Mouse (Mus musculus): Measurements from ENCODE around the gene Hyal6.

The Hyal6 gene

GRCm38 (mm10) chr6:24732945-24733344, at the start of gene Hyal6:
TSS of gene Hyal6 (plus strand) at chr6:24733245.
- DNase-seq (ENCODE audit: low spot score), result no peak

DNA sequence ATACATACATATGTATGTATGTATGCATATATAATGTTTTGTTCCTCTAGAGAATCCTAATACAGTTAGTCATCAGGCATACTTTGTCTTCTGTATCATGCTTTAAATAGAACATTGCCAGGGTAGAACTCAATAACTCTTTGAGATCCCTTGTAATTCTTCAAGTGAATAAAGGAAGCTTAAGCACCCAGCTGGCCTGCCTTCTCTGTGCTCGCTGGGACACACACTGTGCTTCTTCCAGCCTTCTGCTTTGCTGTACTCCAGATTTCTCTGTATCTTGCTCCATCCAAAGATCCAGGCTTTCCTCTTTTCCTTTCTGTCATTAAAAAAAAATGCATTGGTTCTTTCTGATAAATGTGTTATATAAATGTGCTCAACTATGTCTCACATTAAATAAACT, 45.2 kb upstream of the Hyal6 start:
- peak; percentile 29 for DNase-seq (ENCODE audit: low spot score)

DNA sequence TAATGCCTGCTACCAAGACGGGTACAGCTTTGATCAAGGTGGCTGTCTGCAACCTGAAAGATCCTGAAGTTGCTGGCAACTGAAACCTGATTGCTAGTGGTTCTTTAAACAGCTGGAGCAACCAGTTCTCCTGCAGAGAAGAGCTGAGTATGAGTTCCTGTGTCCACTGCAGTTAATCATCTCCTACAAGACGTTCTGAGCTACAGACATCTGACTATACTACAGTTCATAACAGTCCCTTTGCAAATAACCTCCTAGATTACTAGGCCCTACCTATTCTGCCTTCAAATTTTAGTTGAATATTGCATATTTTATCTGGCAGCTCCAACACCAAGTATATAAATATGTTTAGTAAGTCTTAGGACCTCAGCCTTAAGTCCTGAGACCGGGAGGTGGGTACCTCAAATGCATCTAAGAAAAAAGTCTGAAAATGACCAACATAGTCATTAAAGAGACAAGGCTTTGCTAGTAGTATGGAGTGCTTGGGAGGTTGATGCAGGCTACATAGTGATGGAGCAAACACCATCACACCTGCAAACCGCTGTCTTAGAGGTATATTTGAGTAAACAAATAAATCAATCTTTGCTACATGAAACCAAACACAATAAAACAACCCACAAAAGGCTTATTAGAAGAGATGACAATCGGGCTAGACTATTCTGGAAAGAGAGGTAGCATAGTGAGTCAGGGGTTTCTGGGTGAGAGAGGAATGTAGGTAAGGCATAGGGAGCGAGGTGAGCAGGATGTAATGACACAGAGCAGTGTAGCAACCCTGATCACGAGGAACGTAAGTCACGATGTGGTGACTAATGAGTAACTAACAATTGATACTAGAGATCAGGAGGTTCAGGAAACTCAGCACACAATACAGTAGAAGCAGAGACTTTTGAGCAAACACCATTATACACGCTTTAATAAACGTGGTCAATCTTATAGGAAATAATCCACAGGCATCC, 38.3 kb upstream of the Hyal6 start:
- DNase-seq (ENCODE audit: low spot score), result no peak

DNA sequence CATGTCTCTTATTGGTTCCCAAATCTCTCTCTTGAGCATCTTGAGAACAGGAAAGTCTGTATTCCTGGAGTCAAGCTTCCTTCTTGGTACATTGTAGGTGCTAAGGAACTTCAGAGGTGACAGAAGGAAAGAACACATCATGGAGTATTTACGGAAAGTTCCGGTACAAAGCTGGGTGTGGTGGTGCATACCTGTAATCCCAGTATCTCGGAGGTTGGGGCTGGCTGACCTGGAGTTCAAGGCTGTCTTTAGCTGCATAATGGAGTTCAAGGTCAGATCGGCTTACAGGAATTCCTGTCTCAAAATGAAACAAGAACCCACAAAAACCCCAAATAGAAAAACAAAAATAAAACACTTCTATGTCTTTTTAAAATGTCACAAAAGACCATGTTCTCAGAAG, 36.9 kb upstream of the Hyal6 start:
- no peak for DNase-seq (ENCODE audit: low spot score)

- DNase-seq (ENCODE audit: low spot score), result no peak
Measured at GRCm38 (mm10) chr6:24697216-24697615, 35.8 kb upstream of the Hyal6 start.

GRCm38 (mm10) chr6:24707090-24707489, 26.0 kb upstream of the Hyal6 start:
- no peak for DNase-seq (ENCODE audit: low spot score)

- DNase-seq (ENCODE audit: low spot score), result no peak
Measured at GRCm38 (mm10) chr6:24707499-24707898, 25.5 kb upstream of the Hyal6 start.

DNA sequence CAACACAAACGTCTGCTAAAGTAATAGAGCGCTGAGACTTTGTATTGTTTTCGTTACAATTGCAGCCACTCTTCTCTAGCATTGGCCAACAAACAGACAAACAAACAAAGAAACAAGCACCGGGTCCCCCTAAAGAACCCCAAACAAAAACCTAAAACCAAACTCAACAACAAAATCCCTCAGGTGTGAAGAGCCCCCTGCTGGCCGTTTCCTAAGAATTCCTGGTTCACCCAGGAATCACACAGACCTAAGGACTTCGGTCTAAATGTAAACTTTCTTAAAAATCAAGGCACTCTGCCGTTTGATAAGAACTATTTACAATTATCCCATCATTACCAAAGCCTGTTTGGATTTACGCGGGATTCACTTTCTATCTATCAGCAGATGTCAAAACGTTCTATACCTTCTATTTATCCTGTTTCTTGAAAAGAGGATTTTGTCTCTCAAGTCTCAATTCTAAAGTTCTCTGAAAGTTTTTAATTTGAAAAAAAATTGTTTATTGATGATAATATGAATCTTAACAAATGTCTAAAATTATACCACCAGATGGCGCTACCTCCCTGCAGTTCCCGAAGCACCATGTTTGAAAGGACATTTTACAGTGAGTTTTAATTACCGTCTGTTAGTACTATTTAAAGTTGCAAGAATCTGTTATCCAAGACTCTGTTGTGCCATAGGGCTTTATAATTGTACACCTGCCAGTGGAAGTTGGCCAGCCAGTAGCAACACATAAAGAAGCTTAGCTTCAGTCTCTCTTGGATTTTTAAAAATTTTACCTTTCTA, 11.5 kb upstream of the Hyal6 start:
- peak; percentile 48 for DNase-seq (ENCODE audit: low spot score)

- DNase-seq (ENCODE audit: low spot score), result no peak
Measured at GRCm38 (mm10) chr6:24728130-24728529, 4.9 kb upstream of the Hyal6 start.

DNA sequence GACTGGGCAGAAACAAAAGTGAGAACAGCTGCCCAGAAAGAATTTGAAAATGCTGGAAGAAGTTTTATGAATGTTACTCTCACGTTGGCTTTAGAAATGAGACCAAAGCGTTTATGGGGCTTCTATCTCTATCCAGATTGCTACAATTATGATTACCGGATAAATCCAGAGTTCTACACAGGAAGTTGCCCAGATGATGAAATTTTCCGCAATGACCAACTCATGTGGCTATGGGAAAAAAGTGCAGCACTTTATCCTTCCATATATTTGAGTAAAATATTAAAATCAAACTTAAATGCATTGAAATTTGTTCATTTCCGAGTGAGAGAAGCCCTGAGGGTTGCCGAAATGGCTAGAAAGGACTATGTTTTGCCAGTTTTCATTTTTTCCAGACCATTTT, 1.5 kb downstream of the Hyal6 start:
- DNase-seq (ENCODE audit: low spot score), result no peak

- DNase-seq (ENCODE audit: low spot score), result no peak
Measured at GRCm38 (mm10) chr6:24748029-24748428, 15.0 kb downstream of the Hyal6 start, which contains the start of gene Hyal4. TSS of gene Hyal4 (plus strand) at chr6:24748329.

DNA sequence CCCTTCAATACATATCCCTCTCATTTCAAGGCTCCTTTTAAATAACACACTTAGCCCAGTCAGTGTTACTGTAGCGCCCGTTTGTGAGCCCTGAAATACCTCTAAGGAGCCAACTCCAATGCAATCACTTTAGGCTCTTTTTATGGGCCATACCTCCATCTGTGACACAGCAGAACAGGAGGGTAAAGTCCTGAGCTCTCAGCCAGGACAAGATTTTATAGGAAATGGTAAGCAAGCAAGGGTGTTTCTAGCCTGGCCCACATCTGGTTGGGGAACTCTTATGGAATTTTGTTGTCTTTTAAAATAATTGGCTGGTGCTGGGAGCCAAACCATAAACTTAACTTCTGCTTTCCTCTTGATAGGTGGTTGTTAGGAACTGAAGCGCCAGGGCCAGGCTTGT, 26.2 kb downstream of the Hyal6 start:
- no peak for DNase-seq (ENCODE audit: low spot score)

GRCm38 (mm10) chr6:24766261-24766660, 33.2 kb downstream of the Hyal6 start:
- no peak for DNase-seq (ENCODE audit: low spot score)

- DNase-seq (ENCODE audit: low spot score), result no peak
Measured at GRCm38 (mm10) chr6:24779182-24779581, 46.1 kb downstream of the Hyal6 start.

DNA sequence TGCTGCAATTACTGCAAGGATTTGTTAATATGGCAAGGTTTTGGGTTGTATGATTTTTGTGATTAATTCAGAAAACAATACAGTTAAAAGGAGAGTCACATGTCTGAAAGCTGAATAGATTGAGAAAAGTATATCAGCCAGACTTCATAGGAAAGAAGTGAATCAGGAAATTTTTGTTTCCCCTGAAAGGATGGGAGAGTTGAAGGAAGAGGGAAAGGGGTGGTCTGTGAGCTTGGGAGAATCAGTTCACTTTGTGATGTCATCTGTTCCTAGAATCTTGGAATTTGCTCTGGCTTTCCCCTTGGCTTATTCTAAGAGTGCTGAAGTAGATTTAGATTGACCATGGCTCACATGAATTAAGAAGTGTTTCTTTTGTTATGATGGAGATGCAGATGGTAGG, 57.8 kb downstream of the Hyal6 start, which contains the start of gene Spam1:
Gene Spam1 (plus strand): TSS at position 301 of the 400 bp plus-strand sequence.
- no peak for DNase-seq (ENCODE audit: low spot score)
